Mouse (Mus musculus) MEL (cell line): ENCODE data around the gene Gsk3b. TPM values are rescaled to one million over a fixed set of nuclear protein-coding genes. Genes with fewer than 3 reads are reported as not detected.

Experiments used
- DNase-seq: peaks from one replicate; pipeline ENCODE4 v3.0.0; 2011; ENCODE audit warnings: low read depth, low spot score
- H3K27ac ChIP-seq: 2 replicates; pipeline ENCODE4 v1.5.1; 2012; ENCODE audit warnings: low read depth, mild to moderate bottlenecking, control low read depth, low read length, moderate library complexity; ENCODE audit not compliant: control insufficient read depth
- H3K27me3 ChIP-seq, 2 experiments: fragments of 150-350 bp in 1 of 2; sonication (generic) in 1 of 2; 2 replicates each; pipeline ENCODE4 v1.6.1; 2012; ENCODE audit warnings: low read length in 2 of 2, mild to moderate bottlenecking in 2 of 2, improper control_type of control experiment in 1 of 2, moderate library complexity in 1 of 2; ENCODE audit not compliant: insufficient read depth in 2 of 2, control insufficient read depth in 1 of 2
- H3K36me3 ChIP-seq, 2 experiments: 2 replicates each; pipeline ENCODE4 v1.6.1; 2012 to 2014; ENCODE audit warnings: low read length in 2 of 2, improper control_type of control experiment in 1 of 2, inconsistent platforms in 1 of 2, mild to moderate bottlenecking in 1 of 2; ENCODE audit not compliant: insufficient read depth in 2 of 2, control insufficient read depth in 1 of 2
- H3K4me1 ChIP-seq, 2 experiments: fragments of 150-350 bp in 1 of 2; sonication (generic) in 1 of 2; 2 replicates each; pipeline ENCODE4 v1.6.1; 2012; ENCODE audit warnings: low read length in 2 of 2, improper control_type of control experiment in 1 of 2, mild to moderate bottlenecking in 1 of 2; ENCODE audit not compliant: insufficient read depth in 2 of 2, control insufficient read depth in 1 of 2
- H3K4me3 ChIP-seq, 2 experiments: fragments of 150-350 bp in 1 of 2; sonication (generic) in 1 of 2; 2 replicates each; pipeline ENCODE4 v1.5.1; 2012; ENCODE audit warnings: low read depth in 2 of 2, low read length in 2 of 2, mild to moderate bottlenecking in 2 of 2, moderate library complexity in 2 of 2, control low read depth in 1 of 2, improper control_type of control experiment in 1 of 2; ENCODE audit not compliant: control insufficient read depth in 1 of 2, insufficient read depth in 1 of 2
- H3K79me2 ChIP-seq: 2 replicates; pipeline ENCODE4 v1.6.1; 2012; ENCODE audit warnings: mild to moderate bottlenecking, low read length, moderate library complexity; ENCODE audit not compliant: control insufficient read depth, poor library complexity, insufficient read depth
- H3K9ac ChIP-seq: 2 replicates; pipeline ENCODE4 v1.6.1; 2012; ENCODE audit warnings: low read depth, mild to moderate bottlenecking, control low read depth, low read length, moderate library complexity; ENCODE audit not compliant: control insufficient read depth, poor library complexity, severe bottlenecking
- H3K9me3 ChIP-seq: fragments of 150-350 bp; sonication (generic); replicated peaks from 2 replicates; pipeline ENCODE4 v1.6.1; 2012; ENCODE audit warnings: mild to moderate bottlenecking, low read length, improper control_type of control experiment, moderate library complexity; ENCODE audit not compliant: insufficient read depth
- E2F4 ChIP-seq: IDR thresholded peaks from 2 replicates; pipeline ENCODE4 v1.6.1; 2011; ENCODE audit warnings: low read depth, low read length, improper control_type of control experiment, borderline replicate concordance
- GABPA ChIP-seq: IDR thresholded peaks from 2 replicates; pipeline ENCODE4 v1.6.1; 2012; ENCODE audit warnings: low read depth, mild to moderate bottlenecking, inconsistent platforms, low read length, improper control_type of control experiment, moderate library complexity
- GATA1 ChIP-seq: IDR thresholded peaks from 2 replicates; pipeline ENCODE4 v1.6.1; 2011; ENCODE audit warnings: low read depth, low read length, improper control_type of control experiment
- KAT2A ChIP-seq: conservative IDR thresholded peaks from 2 replicates; pipeline ENCODE4 v1.6.1; 2012; ENCODE audit warnings: low read depth, low read length, improper control_type of control experiment, inconsistent platforms
- MAZ ChIP-seq: IDR thresholded peaks from 2 replicates; pipeline ENCODE4 v1.6.1; 2012; ENCODE audit warnings: low read depth, mild to moderate bottlenecking, inconsistent platforms, low read length, improper control_type of control experiment
- MXI1 ChIP-seq: IDR thresholded peaks from 2 replicates; pipeline ENCODE4 v1.6.1; 2011; ENCODE audit warnings: mild to moderate bottlenecking, low read depth, low read length, improper control_type of control experiment
- NRF1 ChIP-seq: IDR thresholded peaks from 2 replicates; pipeline ENCODE4 v1.6.1; 2014; ENCODE audit warnings: low read depth, mild to moderate bottlenecking, inconsistent platforms, low read length, improper control_type of control experiment, moderate library complexity; ENCODE audit not compliant: poor library complexity, insufficient read depth, severe bottlenecking
- POLR2AphosphoS5 ChIP-seq: IDR thresholded peaks from 2 replicates; pipeline ENCODE4 v1.6.1; 2012; ENCODE audit warnings: low read depth, borderline replicate concordance, mild to moderate bottlenecking, inconsistent platforms, low read length, moderate library complexity, mixed read lengths
- RAD21 ChIP-seq: IDR thresholded peaks from 2 replicates; pipeline ENCODE4 v1.6.1; 2011; ENCODE audit warnings: mild to moderate bottlenecking, low read depth, low read length, improper control_type of control experiment
- RCOR1 ChIP-seq: IDR thresholded peaks from 2 replicates; pipeline ENCODE4 v1.6.1; 2012; ENCODE audit warnings: low read depth, mild to moderate bottlenecking, inconsistent platforms, low read length, improper control_type of control experiment
- TBP ChIP-seq: IDR thresholded peaks from 2 replicates; pipeline ENCODE4 v1.8.0; 2011; ENCODE audit warnings: low read depth, low read length, improper control_type of control experiment
- TCF12 ChIP-seq: IDR thresholded peaks from 2 replicates; pipeline ENCODE4 v1.6.1; 2014; ENCODE audit warnings: low read depth, mild to moderate bottlenecking, inconsistent platforms, low read length, improper control_type of control experiment, moderate library complexity
- USF1 ChIP-seq: IDR thresholded peaks from 2 replicates; pipeline ENCODE4 v1.6.1; 2014; ENCODE audit warnings: low read depth, mild to moderate bottlenecking, inconsistent platforms, low read length, improper control_type of control experiment, moderate library complexity
- polyA plus RNA-seq, 2 experiments: library from polyadenylated mRNA; stranded (reverse) in 1 of 2; unstranded in 1 of 2; fragments of >175 nt in 1 of 2; fragments of >200 nt in 1 of 2; gene quantifications; 2 replicates each; pipeline versions ENCODE4 v1.2.1 to v1.2.4; 2012; ENCODE audit warnings: low replicate concordance in 2 of 2, low read depth in 1 of 2; ENCODE audit not compliant: insufficient read length in 2 of 2, insufficient read depth in 1 of 2, missing spikeins in 1 of 2
- total RNA-seq: library from RNA; depleted of rRNA; stranded (reverse); fragments of 300-350 nt; gene quantifications from 2 replicates; pipeline ENCODE4 v1.2.3, GENCODE M21; 2012

Gsk3b gene
- total and polyA plus RNA-seq, 3 experiments: 8.8 to 20.1 TPM; not detected in 1

- H3K9ac ChIP-seq: peak overlapping the region; percentile 50
- H3K9me3 ChIP-seq: no peaks in the 10 kb centered on the region
- H3K36me3 ChIP-seq: peaks cover 0 to 40% of the 10 kb centered on the region in 2 experiments; a peak in 2 of 4 replicates
- peaks cover 17% of the 10 kb centered on the region in 2 experiments for H3K4me1 ChIP-seq
- TF ChIP-seq TBP (no peak), GATA1 (0 out of 2 replicates have a peak, but pooled peaks have one; percentile 2), TCF12 (0 out of 2 replicates have a peak, but pooled peaks have one; percentile 7), KAT2A (no peak), MXI1 (peak; percentile 43; the same call in 1 of the 2 replicates), POLR2AphosphoS5 (no peak)
- H3K27me3 ChIP-seq: no peaks in the 10 kb centered on the region
- peaks cover 61% of the 10 kb centered on the region for H3K79me2 ChIP-seq
- peak; percentile 48 for DNase-seq
- peak overlapping the region; percentile 49 to 100 for H3K4me3 ChIP-seq
- H3K27ac ChIP-seq: no peak overlapping the region
These were observed 2.9 kb downstream of the Gsk3b start for GRCm38 (mm10) chr16:38091706-38092105.

GRCm38 (mm10) chr16:38092598-38092997 is 3.8 kb downstream of the Gsk3b start:
- Histone ChIP-seq H3K9ac (peak overlapping the region; percentile 60), H3K4me1 (peaks cover 14 to 17% of the 10 kb centered on the region in 2 experiments; a peak in 3 of 4 replicates), H3K4me3 (peak overlapping the region; percentile 47 to 100), H3K79me2 (peaks cover 67% of the 10 kb centered on the region), H3K9me3 (no peaks in the 10 kb centered on the region), H3K27me3 (no peaks in the 10 kb centered on the region)
- DNase-seq: peak; percentile 21
- TF ChIP-seq USF1 (no peak), MAZ (no peak), E2F4 (no peak), GABPA (no peak), RAD21 (no peak), NRF1 (no peak), RCOR1 (no peak)
- TF ChIP-seq, all 39 proteins: peak for 0
- Histone ChIP-seq H3K27ac (no peak overlapping the region), H3K36me3 (peaks cover 0 to 35% of the 10 kb centered on the region in 2 experiments; a peak in 3 of 4 replicates)
